Mouse (Mus musculus) liver, embryonic 16.5 days (tissue): ENCODE measurements at regions not wholly inside any gene's neighbourhood (a gene's known extent, or its start where the extent isn't known, plus 50 kb on each side); places are given as distances from the start of the nearest gene placed in this dataset.
"Not testable (repeated sequence)": the region's sequence is repeated elsewhere in the genome, so short reads cannot be mapped to it uniquely, and the experiment has no call there.

ENCODE experiments used
- ATAC-seq: fragments of 200-750 bp; cut with Nextera tagmentation; 2 replicates; pipeline ENCODE4 v1.8.0; 2017; ENCODE audit warnings: low read depth, mild to moderate bottlenecking, moderate number of reproducible peaks, moderate library complexity
- H3K27ac ChIP-seq: fragments of 300-500 bp; sonication (generic); 2 replicates; pipeline ENCODE4 v1.5.1; 2014; ENCODE audit warnings: mild to moderate bottlenecking, low read length
- H3K27me3 ChIP-seq: fragments of 300-500 bp; sonication (generic); 2 replicates; pipeline ENCODE4 v1.6.1; 2014; ENCODE audit warnings: low read depth, low read length, mixed read lengths; ENCODE audit not compliant: control insufficient read depth, insufficient read depth
- H3K36me3 ChIP-seq: fragments of 300-500 bp; sonication (generic); 2 replicates; pipeline ENCODE4 v1.6.1; 2014; ENCODE audit warnings: mild to moderate bottlenecking; ENCODE audit not compliant: control insufficient read depth, insufficient read depth
- H3K4me1 ChIP-seq: fragments of 300-500 bp; sonication (generic); 2 replicates; pipeline ENCODE4 v1.6.1; 2014; ENCODE audit warnings: low read depth, low read length, mixed read lengths; ENCODE audit not compliant: control insufficient read depth
- H3K4me2 ChIP-seq: fragments of 300-500 bp; sonication (generic); 2 replicates; pipeline ENCODE4 v1.6.1; 2014; ENCODE audit warnings: low read depth, low read length, mixed read lengths
- H3K4me3 ChIP-seq: fragments of 300-500 bp; sonication (generic); 2 replicates; pipeline ENCODE4 v1.5.1; 2014; ENCODE audit warnings: low read depth, mild to moderate bottlenecking, low read length
- H3K9ac ChIP-seq: fragments of 300-500 bp; sonication (generic); 2 replicates; pipeline ENCODE4 v1.6.1; 2014; ENCODE audit warnings: low read depth, low read length
- H3K9me3 ChIP-seq: fragments of 300-500 bp; sonication (generic); replicated peaks from 2 replicates; pipeline ENCODE4 v1.6.1; 2016; ENCODE audit warnings: low read length; ENCODE audit not compliant: control insufficient read depth
- WGBS: fragments of 180-500 bp; shearing (Covaris S2); extraction: QIAGEN DNeasy Blood & Tissue Kit; methylation state at CpG from one replicate; pipeline ENCODE4 v1.1.7; 2014; ENCODE audit not compliant: insufficient replicate concordance; 5-methylcytosine and 5-hydroxymethylcytosine counted together

- not testable (repeated sequence) for H3K36me3 ChIP-seq, H3K27me3 ChIP-seq, H3K4me2 ChIP-seq, H3K27ac ChIP-seq, H3K9me3 ChIP-seq, H3K9ac ChIP-seq, ATAC-seq, H3K4me1 ChIP-seq, H3K4me3 ChIP-seq
- 63% methylated on average over 1 of the region's 1 CpGs for WGBS
Observed at GRCm38 (mm10) chr10:15263337-15263736, 545.3 kb upstream of the Gje1 start.

- not testable (repeated sequence) for H3K4me3 ChIP-seq, H3K9ac ChIP-seq, H3K4me1 ChIP-seq, H3K27ac ChIP-seq, ATAC-seq, H3K4me2 ChIP-seq, H3K36me3 ChIP-seq, H3K9me3 ChIP-seq, H3K27me3 ChIP-seq
- WGBS, result 45% methylated on average over 7 of the region's 7 CpGs
Observed at GRCm38 (mm10) chr10:15262282-15262681, 544.3 kb upstream of the Gje1 start.

- Histone ChIP-seq H3K27ac (no peak overlapping the region), H3K9me3 (no peaks in the 10 kb centered on the region), H3K36me3 (no peaks in the 10 kb centered on the region), H3K4me1 (no peaks in the 10 kb centered on the region), H3K9ac (no peak overlapping the region), H3K4me3 (no peak overlapping the region), H3K4me2 (no peak overlapping the region), H3K27me3 (no peaks in the 10 kb centered on the region)
- ATAC-seq, result no peak
- 59% methylated on average over 2 of the region's 2 CpGs for WGBS
Observed at GRCm38 (mm10) chr10:15249402-15250086, 531.5 kb upstream of the Gje1 start.

GRCm38 (mm10) chr10:15248899-15249298 lies 530.9 kb upstream of the Gje1 start:
- 63% methylated on average over 3 of the region's 3 CpGs for WGBS
- Histone ChIP-seq H3K4me2 (no peak overlapping the region), H3K36me3 (no peaks in the 10 kb centered on the region), H3K9me3 (no peaks in the 10 kb centered on the region), H3K4me1 (no peaks in the 10 kb centered on the region), H3K27me3 (no peaks in the 10 kb centered on the region), H3K9ac (no peak overlapping the region), H3K4me3 (no peak overlapping the region), H3K27ac (no peak overlapping the region)
- ATAC-seq, result no peak

GRCm38 (mm10) chr10:15244376-15245262 lies 526.6 kb upstream of the Gje1 start:
- no peak for ATAC-seq
- 51% methylated on average over 6 of the region's 6 CpGs for WGBS

GRCm38 (mm10) chr10:15243460-15243859 lies 525.4 kb upstream of the Gje1 start:
- Histone ChIP-seq H3K9me3 (no peaks in the 10 kb centered on the region), H3K4me1 (no peaks in the 10 kb centered on the region), H3K4me2 (no peak overlapping the region), H3K4me3 (no peak overlapping the region), H3K36me3 (no peaks in the 10 kb centered on the region), H3K27me3 (no peaks in the 10 kb centered on the region), H3K9ac (no peak overlapping the region), H3K27ac (no peak overlapping the region)
- WGBS, result 49% methylated on average over 2 of the region's 2 CpGs
- ATAC-seq, result no peak

More at GRCm38 (mm10) chr10:15244376-15245262, 526.6 kb upstream of the Gje1 start:
- Histone ChIP-seq H3K27me3 (no peaks in the 10 kb centered on the region), H3K9ac (no peak overlapping the region), H3K4me1 (no peaks in the 10 kb centered on the region), H3K36me3 (no peaks in the 10 kb centered on the region), H3K4me2 (no peak overlapping the region), H3K27ac (no peak overlapping the region), H3K9me3 (no peaks in the 10 kb centered on the region), H3K4me3 (no peak overlapping the region)

- Histone ChIP-seq H3K4me3 (no peak overlapping the region), H3K4me2 (no peak overlapping the region), H3K9ac (no peak overlapping the region), H3K36me3 (no peaks in the 10 kb centered on the region), H3K27ac (no peak overlapping the region), H3K4me1 (no peaks in the 10 kb centered on the region), H3K27me3 (no peaks in the 10 kb centered on the region), H3K9me3 (no peaks in the 10 kb centered on the region)
- 54% methylated on average over 3 of the region's 3 CpGs for WGBS
- no peak for ATAC-seq
Observed at GRCm38 (mm10) chr10:15218883-15219282, 500.9 kb upstream of the Gje1 start.

- Histone ChIP-seq H3K27ac (no peak overlapping the region), H3K4me1 (no peaks in the 10 kb centered on the region), H3K4me3 (no peak overlapping the region), H3K27me3 (no peaks in the 10 kb centered on the region), H3K36me3 (no peaks in the 10 kb centered on the region), H3K9me3 (no peaks in the 10 kb centered on the region), H3K9ac (no peak overlapping the region), H3K4me2 (no peak overlapping the region)
- no peak for ATAC-seq
- WGBS, result 78% methylated on average over 6 of the region's 6 CpGs
Observed at GRCm38 (mm10) chr10:15179585-15179984, 461.6 kb upstream of the Gje1 start.

GRCm38 (mm10) chr10:15174421-15174820 lies 456.4 kb upstream of the Gje1 start:
- no peaks in the 10 kb centered on the region for H3K4me1 ChIP-seq
- H3K9ac ChIP-seq, result no peak overlapping the region
- H3K36me3 ChIP-seq, result no peaks in the 10 kb centered on the region
- no peak for ATAC-seq
- H3K4me2 ChIP-seq, result no peak overlapping the region
- WGBS, result 45% methylated on average over 1 of the region's 1 CpGs
- H3K27me3 ChIP-seq, result no peaks in the 10 kb centered on the region
- no peak overlapping the region for H3K4me3 ChIP-seq
- H3K9me3 ChIP-seq, result no peaks in the 10 kb centered on the region
- no peak overlapping the region for H3K27ac ChIP-seq
